Mouse (Mus musculus) gastrocnemius, postnatal 14 days (tissue): ENCODE results near the gene Rwdd1. TPM values are rescaled to one million over a fixed set of nuclear protein-coding genes. Genes with fewer than 3 reads are reported as not detected.

Experiments
- total RNA-seq, 2 experiments: library from RNA; stranded (reverse); gene quantifications; 2 replicates each; pipeline ENCODE4 v1.2.3; 2021

The Rwdd1 gene
- total RNA-seq, 2 experiments from 2014 or later: 98.6 to 107 TPM

Other genes starting within 250 kb of the Rwdd1 start
- gene Sult3a2, start 232.9 kb downstream of the Rwdd1 start, total RNA-seq: not detected
- gene Sult3a1, start 161.9 kb downstream of the Rwdd1 start, total RNA-seq: not detected
- gene Rsph4a, start 114.5 kb downstream of the Rwdd1 start, total RNA-seq: not detected
- gene Zup1, start 68.4 kb downstream of the Rwdd1 start, total RNA-seq: 1 to 10 TPM; 6.2 to 6.3 TPM
- gene Trappc3l, start 18.0 kb upstream of the Rwdd1 start, total RNA-seq: not detected
- not detected for gene Calhm4, start 24.7 kb upstream of the Rwdd1 start, total RNA-seq
- gene Calhm5, start 76.9 kb upstream of the Rwdd1 start, total RNA-seq: under 1 TPM; 0.64 to 0.92 TPM
- gene Calhm6, start 108.4 kb upstream of the Rwdd1 start, total RNA-seq: under 1 TPM in 1 of 2 experiments, not detected in 1; 0.29 TPM
- gene Dse, start 188.1 kb upstream of the Rwdd1 start, total RNA-seq: 10 to 100 TPM in 1 of 2 experiments, 1 to 10 TPM in 1; 6.9 to 10.7 TPM